Mouse (Mus musculus) limb, embryonic 13.5 days (tissue): ENCODE measurements around the gene 6430571L13Rik. TPM values are rescaled to one million over a fixed set of nuclear protein-coding genes. Genes with fewer than 3 reads are reported as not detected.

Experiments
- ATAC-seq: fragments of 200-750 bp; cut with Nextera tagmentation; 2 replicates; pipeline ENCODE4 v1.8.0; 2017; ENCODE audit warnings: low read depth, moderate number of reproducible peaks, moderate TSS enrichment; ENCODE audit not compliant: low FRiP score
- H3K27ac ChIP-seq: fragments of 300-500 bp; sonication (generic); 2 replicates; pipeline ENCODE4 v1.5.1; 2015; ENCODE audit warnings: inconsistent platforms, mild to moderate bottlenecking, moderate library complexity
- H3K27me3 ChIP-seq: fragments of 300-500 bp; sonication (generic); 2 replicates; pipeline ENCODE4 v1.6.1; 2015; ENCODE audit warnings: mild to moderate bottlenecking, inconsistent platforms
- H3K36me3 ChIP-seq: fragments of 300-500 bp; sonication (generic); 2 replicates; pipeline ENCODE4 v1.6.1; 2015; ENCODE audit warnings: inconsistent platforms, mild to moderate bottlenecking, moderate library complexity
- H3K4me1 ChIP-seq: fragments of 300-500 bp; sonication (generic); 2 replicates; pipeline ENCODE4 v1.6.1; 2015; ENCODE audit warnings: inconsistent platforms
- H3K4me2 ChIP-seq: fragments of 300-500 bp; sonication (generic); replicated peaks from 2 replicates; pipeline ENCODE4 v1.6.1; 2015; ENCODE audit warnings: inconsistent platforms, mild to moderate bottlenecking, moderate library complexity
- H3K4me3 ChIP-seq: fragments of 300-500 bp; sonication (generic); 2 replicates; pipeline ENCODE4 v1.5.1; 2015; ENCODE audit warnings: moderate library complexity, mild to moderate bottlenecking, inconsistent platforms
- H3K9ac ChIP-seq: fragments of 300-500 bp; sonication (generic); 2 replicates; pipeline ENCODE4 v1.6.1; 2015; ENCODE audit warnings: mild to moderate bottlenecking, inconsistent platforms
- H3K9me3 ChIP-seq: fragments of 300-500 bp; sonication (generic); 2 replicates; pipeline ENCODE4 v1.6.1; 2016; ENCODE audit warnings: inconsistent platforms
- WGBS: fragments of 180-500 bp; shearing (Covaris S2); methylation state at CpG from one replicate; pipeline ENCODE4 v1.1.7; 2015; 5-methylcytosine and 5-hydroxymethylcytosine counted together
- polyA plus RNA-seq: library from polyadenylated mRNA; unstranded; fragments of >200 nt; fragmentation: Nextera tagmentation; extraction: Ambion mirVana; gene quantifications from 2 replicates; pipeline ENCODE4 v1.2.1, GENCODE M21; 2015

The 6430571L13Rik gene
- polyA plus RNA-seq, 1 experiment from 2014 or later, result 1.1 TPM

GRCm38 (mm10) chr9:107344027-107344426 lies 3.6 kb downstream of the 6430571L13Rik start:
- H3K4me2 ChIP-seq, result no peak overlapping the region
- peaks cover 31% of the 10 kb centered on the region for H3K27me3 ChIP-seq
- no peaks in the 10 kb centered on the region for H3K9me3 ChIP-seq
- no peak for ATAC-seq
- H3K27ac ChIP-seq, result no peak overlapping the region
- H3K4me3 ChIP-seq, result no peak overlapping the region
- 66% methylated on average over 6 of the region's 6 CpGs for WGBS
- H3K4me1 ChIP-seq, result peaks cover 6% of the 10 kb centered on the region; the same call in 1 of the 2 replicates
- H3K9ac ChIP-seq, result no peak overlapping the region
- H3K36me3 ChIP-seq, result no peaks in the 10 kb centered on the region

- Histone ChIP-seq H3K27ac (no peak overlapping the region), H3K9me3 (no peaks in the 10 kb centered on the region), H3K4me3 (no peak overlapping the region), H3K9ac (no peak overlapping the region), H3K36me3 (no peaks in the 10 kb centered on the region), H3K27me3 (peaks cover 29% of the 10 kb centered on the region), H3K4me2 (no peak overlapping the region), H3K4me1 (peaks cover 3% of the 10 kb centered on the region; the same call in 1 of the 2 replicates)
- no peak for ATAC-seq
- 86% methylated on average over 8 of the region's 8 CpGs for WGBS
These were observed 5.7 kb downstream of the 6430571L13Rik start for GRCm38 (mm10) chr9:107346081-107346480.

GRCm38 (mm10) chr9:107347586-107348183 lies 7.3 kb downstream of the 6430571L13Rik start:
- Histone ChIP-seq H3K4me1 (no peaks in the 10 kb centered on the region), H3K27ac (no peak overlapping the region), H3K27me3 (peaks cover 13% of the 10 kb centered on the region; the same call in 1 of the 2 replicates), H3K4me3 (no peak overlapping the region), H3K9me3 (no peaks in the 10 kb centered on the region), H3K4me2 (no peak overlapping the region), H3K9ac (no peak overlapping the region), H3K36me3 (no peaks in the 10 kb centered on the region)
- 76% methylated on average over 9 of the region's 9 CpGs for WGBS
- ATAC-seq, result no peak

GRCm38 (mm10) chr9:107349321-107349720 lies 8.9 kb downstream of the 6430571L13Rik start:
- H3K4me3 ChIP-seq, result no peak overlapping the region
- no peaks in the 10 kb centered on the region for H3K36me3 ChIP-seq
- H3K27ac ChIP-seq, result no peak overlapping the region
- no peaks in the 10 kb centered on the region for H3K9me3 ChIP-seq
- peaks cover 11% of the 10 kb centered on the region for H3K27me3 ChIP-seq
- 26% methylated on average over 7 of the region's 7 CpGs for WGBS
- H3K4me1 ChIP-seq, result no peaks in the 10 kb centered on the region
- H3K9ac ChIP-seq, result no peak overlapping the region
- no peak overlapping the region for H3K4me2 ChIP-seq
- no peak for ATAC-seq

GRCm38 (mm10) chr9:107354826-107355225 lies 14.4 kb downstream of the 6430571L13Rik start:
- no peak for ATAC-seq
- WGBS, result 63% methylated on average over 1 of the region's 1 CpGs
- no peak overlapping the region for H3K9ac ChIP-seq

GRCm38 (mm10) chr9:107355870-107356765 lies 15.7 kb downstream of the 6430571L13Rik start:
- H3K27me3 ChIP-seq, result peaks cover 49% of the 10 kb centered on the region
- no peak; the same call in 1 of the 2 replicates for ATAC-seq
- 50% methylated on average over 7 of the region's 7 CpGs for WGBS

More at GRCm38 (mm10) chr9:107354826-107355225, 14.4 kb downstream of the 6430571L13Rik start:
- Histone ChIP-seq H3K4me3 (no peak overlapping the region), H3K27me3 (peaks cover 43% of the 10 kb centered on the region), H3K36me3 (no peaks in the 10 kb centered on the region), H3K4me1 (no peaks in the 10 kb centered on the region), H3K27ac (no peak overlapping the region), H3K4me2 (no peak overlapping the region), H3K9me3 (no peaks in the 10 kb centered on the region)

GRCm38 (mm10) chr9:107357651-107358050 lies 17.2 kb downstream of the 6430571L13Rik start:
- Histone ChIP-seq H3K9ac (no peak overlapping the region), H3K4me1 (peaks cover 5% of the 10 kb centered on the region; the same call in 1 of the 2 replicates), H3K4me3 (no peak overlapping the region), H3K27ac (no peak overlapping the region), H3K36me3 (no peaks in the 10 kb centered on the region), H3K9me3 (no peaks in the 10 kb centered on the region), H3K27me3 (peaks cover 53% of the 10 kb centered on the region), H3K4me2 (no peak overlapping the region)
- 18% methylated on average over 5 of the region's 5 CpGs for WGBS
- ATAC-seq, result no peak

More at GRCm38 (mm10) chr9:107355870-107356765, 15.7 kb downstream of the 6430571L13Rik start:
- Histone ChIP-seq H3K9ac (no peak overlapping the region), H3K4me2 (no peak overlapping the region), H3K27ac (no peak overlapping the region), H3K36me3 (no peaks in the 10 kb centered on the region), H3K9me3 (no peaks in the 10 kb centered on the region), H3K4me1 (peaks cover 4% of the 10 kb centered on the region; the same call in 1 of the 2 replicates), H3K4me3 (no peak overlapping the region)

GRCm38 (mm10) chr9:107360989-107361388 lies 20.6 kb downstream of the 6430571L13Rik start:
- ATAC-seq, result no peak; the same call in 1 of the 2 replicates
- Histone ChIP-seq H3K36me3 (no peaks in the 10 kb centered on the region), H3K4me2 (no peak overlapping the region), H3K27me3 (peaks cover 34% of the 10 kb centered on the region), H3K9me3 (no peaks in the 10 kb centered on the region), H3K9ac (no peak overlapping the region), H3K4me1 (peaks cover 13% of the 10 kb centered on the region; the same call in 1 of the 2 replicates), H3K4me3 (no peak overlapping the region), H3K27ac (no peak overlapping the region)
- 15% methylated on average over 3 of the region's 3 CpGs for WGBS

- H3K27me3 ChIP-seq, result peaks cover 21% of the 10 kb centered on the region; the same call in 1 of the 2 replicates
- no peak for ATAC-seq
- no peak overlapping the region for H3K4me3 ChIP-seq
- no peak overlapping the region for H3K4me2 ChIP-seq
- H3K27ac ChIP-seq, result no peak overlapping the region
- H3K4me1 ChIP-seq, result peaks cover 8% of the 10 kb centered on the region; the same call in 1 of the 2 replicates
- H3K9ac ChIP-seq, result no peak overlapping the region
- H3K36me3 ChIP-seq, result no peaks in the 10 kb centered on the region
- WGBS, result 4% methylated on average over 3 of the region's 3 CpGs
- H3K9me3 ChIP-seq, result no peaks in the 10 kb centered on the region
These were observed 26.2 kb downstream of the 6430571L13Rik start for GRCm38 (mm10) chr9:107366644-107367043.

- H3K36me3 ChIP-seq, result no peaks in the 10 kb centered on the region
- ATAC-seq, result no peak
- no peak overlapping the region for H3K9ac ChIP-seq
- no peak overlapping the region for H3K4me3 ChIP-seq
- WGBS, result 59% methylated on average over 1 of the region's 1 CpGs
- peaks cover 16% of the 10 kb centered on the region for H3K27me3 ChIP-seq
- H3K4me1 ChIP-seq, result peaks cover 4% of the 10 kb centered on the region; the same call in 1 of the 2 replicates
- no peak overlapping the region for H3K4me2 ChIP-seq
- H3K27ac ChIP-seq, result no peak overlapping the region
- no peaks in the 10 kb centered on the region for H3K9me3 ChIP-seq
These were observed 27.9 kb downstream of the 6430571L13Rik start for GRCm38 (mm10) chr9:107368302-107368701.

GRCm38 (mm10) chr9:107369270-107370105 lies 29.1 kb downstream of the 6430571L13Rik start:
- H3K27ac ChIP-seq, result no peak overlapping the region
- H3K4me2 ChIP-seq, result no peak overlapping the region
- WGBS, result 36% methylated on average over 10 of the region's 10 CpGs
- ATAC-seq, result no peak
- no peak overlapping the region for H3K9ac ChIP-seq
- no peaks in the 10 kb centered on the region for H3K4me1 ChIP-seq
- H3K4me3 ChIP-seq, result no peak overlapping the region
- H3K27me3 ChIP-seq, result peaks cover 27% of the 10 kb centered on the region
- no peaks in the 10 kb centered on the region for H3K36me3 ChIP-seq
- no peaks in the 10 kb centered on the region for H3K9me3 ChIP-seq
